Mouse (Mus musculus): ENCODE data around the gene Fez2.

Gene Fez2

DNA sequence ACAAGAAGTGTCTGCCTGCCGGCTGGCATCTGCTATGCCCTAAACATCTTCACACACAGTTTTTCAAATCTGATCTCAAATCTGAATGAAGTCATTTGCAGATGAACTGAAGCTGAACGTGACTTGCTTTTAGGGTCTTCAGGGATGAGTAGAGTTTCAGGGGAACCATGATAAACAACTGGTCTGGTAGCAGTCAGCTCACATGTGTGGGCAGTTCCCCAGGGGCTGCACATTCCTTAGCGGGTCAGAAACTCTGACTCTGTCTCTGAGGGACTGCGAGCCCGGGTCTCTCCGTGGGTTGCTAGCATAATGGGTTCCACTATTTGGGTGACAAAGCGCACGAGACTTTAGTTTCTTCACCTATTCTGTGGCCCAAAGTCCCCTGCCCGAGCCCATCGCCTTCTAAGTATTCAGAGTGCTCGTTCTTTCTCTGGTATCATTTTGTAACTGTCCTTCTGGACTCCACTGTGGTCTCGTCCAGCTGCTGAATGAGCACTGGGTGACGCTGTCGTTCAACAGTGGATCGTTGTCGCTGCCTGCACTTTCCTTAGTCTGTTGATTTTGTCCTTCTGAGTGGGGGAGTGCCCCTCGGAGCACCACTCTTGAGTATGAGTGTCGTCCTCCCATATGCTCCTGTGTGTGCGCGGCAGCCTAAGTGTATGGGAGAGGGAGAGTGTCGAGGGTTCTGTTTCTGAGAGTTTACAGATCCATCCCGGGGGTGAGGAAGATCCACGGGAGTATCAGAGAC lies 53.2 kb downstream of the Fez2 start:
- no peak for DNase-seq

DNA sequence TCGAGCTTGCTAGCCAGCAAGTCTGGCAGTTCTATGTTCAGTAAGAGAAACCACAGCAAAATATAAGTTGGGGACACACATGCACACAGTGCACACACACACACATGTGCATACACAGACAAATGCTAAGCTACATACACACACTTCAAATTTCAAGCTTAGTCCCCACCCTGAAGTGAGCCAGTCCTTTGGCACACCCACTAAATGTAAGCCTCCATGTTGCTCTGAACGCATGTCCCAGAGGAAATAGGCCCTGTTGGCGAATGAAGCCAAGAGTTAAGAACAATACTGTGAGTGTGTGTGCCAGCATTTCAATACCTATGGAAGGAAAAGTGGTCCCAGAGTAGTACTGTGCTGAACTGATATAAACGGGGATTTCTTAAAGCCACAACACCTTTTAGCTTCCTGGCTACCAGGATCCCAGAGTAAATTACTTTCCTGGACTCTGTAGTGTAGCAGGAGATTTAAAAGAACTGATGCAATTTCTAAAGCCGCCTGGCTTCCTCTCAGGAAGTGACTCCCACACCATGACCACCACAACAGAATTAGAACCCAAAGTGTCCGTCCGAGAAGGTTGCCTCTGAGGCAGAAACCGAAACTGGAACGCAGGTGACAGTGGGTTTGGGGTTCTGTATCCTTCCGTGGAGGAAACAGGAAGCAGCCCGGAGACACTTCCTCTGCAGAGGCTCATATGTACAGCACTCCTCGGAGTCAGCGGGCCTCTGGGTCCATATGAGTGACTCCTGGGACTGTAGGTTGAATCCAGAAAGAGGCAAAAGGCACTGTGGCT lies 55.8 kb downstream of the Fez2 start:
- no peak for DNase-seq

DNA sequence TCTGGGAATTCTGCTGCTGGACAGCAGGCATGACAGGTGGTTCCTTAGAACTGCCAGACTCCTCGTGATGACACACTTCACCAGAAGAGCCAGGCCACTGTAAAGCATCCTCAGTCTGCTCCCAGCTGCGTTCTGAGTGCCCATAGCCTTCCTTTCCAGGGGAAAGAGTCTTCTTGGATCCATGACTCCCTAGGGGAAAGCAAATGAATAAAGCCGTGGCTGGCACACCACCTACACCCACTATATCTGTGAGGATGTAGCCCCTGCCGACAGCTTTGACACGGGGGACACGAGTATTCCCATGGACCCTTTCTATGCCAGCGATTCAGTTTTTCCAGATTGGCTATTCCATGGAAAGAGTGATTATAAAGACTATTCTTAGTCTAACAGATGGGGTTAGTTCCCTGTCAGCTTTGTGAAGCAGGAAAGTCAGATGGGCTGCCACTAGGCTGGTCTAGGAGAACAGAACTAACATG lies 59.7 kb downstream of the Fez2 start:
- DNase-seq: no peak

DNA sequence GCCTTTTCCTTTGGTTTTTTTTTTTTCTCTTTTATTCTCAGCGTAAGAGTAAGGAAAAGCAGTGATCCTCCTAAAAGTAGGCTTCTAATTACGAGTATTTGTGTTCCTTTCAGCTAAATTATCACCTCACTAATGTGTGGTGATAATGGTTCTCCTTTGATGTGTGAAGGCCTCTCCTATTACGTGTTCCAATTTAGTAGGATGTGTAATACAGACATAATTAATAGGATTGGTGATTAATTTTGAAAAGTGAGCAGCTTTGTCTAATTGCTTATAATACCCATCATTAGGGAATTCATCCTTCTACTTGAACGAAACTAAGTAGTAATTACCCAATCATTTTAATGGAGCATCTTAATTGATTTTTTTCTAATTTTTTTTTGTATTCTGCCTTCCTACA lies 60.2 kb downstream of the Fez2 start:
- no peak for DNase-seq

DNA sequence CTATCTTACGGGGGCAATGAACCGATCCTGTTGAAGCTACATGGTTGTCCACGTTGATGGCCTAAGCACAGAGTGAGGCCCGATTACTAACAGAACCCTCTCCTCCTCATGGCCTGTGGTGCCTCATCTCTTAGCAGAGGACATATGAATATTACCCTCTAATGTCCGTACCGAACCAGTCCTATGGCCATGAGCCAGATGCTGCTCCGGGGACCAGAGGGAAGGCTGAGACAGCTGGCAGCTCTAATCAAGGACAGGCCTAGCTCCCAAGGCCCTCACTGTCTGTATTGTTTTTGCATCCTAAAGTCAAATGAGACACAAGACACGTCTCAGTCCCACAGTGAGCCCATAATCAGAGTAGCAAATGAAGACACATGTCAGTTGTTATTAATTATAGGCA lies 62.3 kb downstream of the Fez2 start:
- DNase-seq: no peak

DNA sequence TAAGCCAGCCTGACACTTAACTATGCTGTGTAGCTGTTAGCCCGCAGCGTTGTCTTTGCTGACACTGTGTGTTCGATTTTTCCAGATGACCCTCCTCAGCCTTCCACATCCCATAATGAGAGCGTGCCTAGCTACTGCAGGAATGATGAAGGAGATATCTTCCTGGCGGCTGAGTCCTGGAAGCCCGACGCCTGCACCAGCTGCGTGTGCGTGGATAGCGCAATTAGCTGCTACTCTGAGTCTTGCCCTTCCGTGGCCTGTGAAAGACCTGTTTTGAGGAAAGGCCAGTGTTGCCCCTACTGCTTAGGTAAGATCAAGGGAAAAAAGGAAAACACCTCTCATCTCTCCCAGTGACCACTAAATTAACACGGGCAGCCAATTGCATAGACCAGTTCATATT lies 63.1 kb downstream of the Fez2 start:
- DNase-seq: no peak

DNA sequence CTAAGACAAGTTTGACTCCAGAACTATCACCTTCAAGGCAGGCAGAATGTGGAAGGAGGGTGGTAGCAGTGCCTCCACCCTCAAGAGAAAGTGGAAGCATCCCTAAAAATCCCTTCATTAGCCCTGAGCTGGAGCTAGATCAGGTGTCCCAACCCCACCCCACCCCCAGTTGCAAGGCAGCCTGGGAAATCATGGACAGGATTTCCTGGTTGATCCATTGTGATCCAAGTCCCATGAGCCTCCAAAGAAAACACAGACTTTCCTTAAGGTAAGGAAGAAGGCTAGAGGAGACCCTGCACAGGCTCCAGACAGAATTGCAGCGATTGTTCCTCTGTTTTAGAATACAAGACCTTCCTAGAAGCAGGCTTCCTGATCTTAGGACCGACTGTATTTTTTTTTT lies 63.5 kb downstream of the Fez2 start:
- DNase-seq: no peak

DNA sequence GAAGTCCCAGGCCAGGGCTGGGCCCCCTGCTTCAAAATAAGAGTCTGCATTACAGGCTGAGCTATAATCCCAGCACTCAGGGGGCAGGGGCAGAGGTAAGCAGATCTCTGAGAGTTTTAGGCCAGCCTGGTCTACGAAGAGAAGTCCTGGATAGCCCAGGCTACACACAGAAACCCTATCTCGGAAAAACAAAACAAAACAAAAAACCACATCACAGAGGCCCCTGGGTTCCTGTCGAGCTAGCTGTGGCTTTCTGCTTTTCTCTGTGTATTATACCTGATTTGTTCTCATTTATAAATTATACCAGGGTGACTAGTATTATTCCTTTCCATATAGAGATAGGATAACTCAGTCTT lies 65.5 kb downstream of the Fez2 start:
- DNase-seq: no peak

DNA sequence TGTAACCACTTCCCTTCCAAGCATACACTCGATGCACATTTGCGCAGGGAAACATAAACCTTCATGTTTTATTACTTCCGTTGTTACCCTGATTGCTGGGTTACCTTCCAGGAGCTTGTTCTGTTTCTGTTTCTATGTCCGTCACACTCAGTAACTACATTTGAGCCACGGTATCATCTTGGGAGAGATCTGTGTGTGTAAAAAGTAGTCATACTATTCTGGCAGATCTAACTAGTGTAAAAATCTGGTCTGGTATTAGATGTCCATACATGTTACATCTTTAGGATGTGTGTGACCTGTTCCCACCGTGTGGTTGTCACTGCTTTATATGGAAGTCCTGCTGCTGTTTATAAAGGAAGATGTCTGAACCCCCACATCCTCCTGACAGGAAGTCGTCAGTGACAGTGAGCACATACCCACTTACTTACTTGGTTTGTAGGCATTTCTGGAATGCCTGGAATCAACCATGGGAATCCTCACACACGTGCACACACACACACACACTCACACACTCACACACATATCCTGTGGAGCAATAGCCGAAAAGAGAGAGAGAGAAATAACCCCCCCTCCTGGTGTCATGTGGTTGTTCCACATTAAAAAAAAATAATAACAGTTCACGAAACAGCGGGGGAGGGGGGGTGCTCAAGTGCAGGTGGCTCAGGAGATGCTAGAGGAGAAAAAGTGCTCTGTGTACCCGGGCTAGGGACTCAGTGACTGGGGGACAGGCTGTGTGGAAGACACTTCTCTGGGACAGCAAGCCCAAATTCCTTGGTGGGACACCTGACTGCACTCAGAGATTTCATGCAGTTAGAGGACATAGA lies 66.1 kb downstream of the Fez2 start:
- no peak for DNase-seq

DNA sequence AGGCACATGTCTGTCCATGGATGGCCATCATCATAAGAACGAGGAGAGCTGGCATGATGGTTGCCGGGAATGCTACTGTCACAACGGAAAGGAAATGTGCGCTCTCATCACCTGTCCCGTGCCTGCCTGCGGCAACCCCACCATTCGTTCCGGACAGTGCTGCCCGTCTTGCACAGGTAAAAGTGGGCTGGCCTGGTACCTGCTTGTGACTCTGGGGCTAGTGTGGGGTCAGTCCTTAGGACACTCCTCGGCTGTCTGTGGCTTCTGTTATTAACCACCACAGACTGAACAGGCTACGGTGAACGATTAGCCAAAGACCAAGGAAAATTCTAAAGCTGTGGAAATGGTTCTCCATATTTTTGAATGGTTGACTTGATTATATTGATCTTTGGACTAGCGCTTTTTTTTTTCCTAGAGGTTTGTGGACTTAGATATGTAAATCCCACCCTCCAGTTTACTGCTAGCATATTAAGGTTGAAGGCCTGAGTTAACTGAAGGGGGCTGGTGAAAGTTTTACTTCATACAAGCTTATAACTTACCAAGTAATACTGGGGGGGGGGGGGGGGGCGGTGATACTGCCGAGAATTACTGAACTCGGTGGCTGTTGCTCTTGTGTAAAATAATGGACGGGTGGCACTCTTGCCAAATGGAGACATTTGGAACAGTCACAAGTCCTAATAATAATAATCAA lies 70.7 kb downstream of the Fez2 start:
- DNase-seq: no peak

DNA sequence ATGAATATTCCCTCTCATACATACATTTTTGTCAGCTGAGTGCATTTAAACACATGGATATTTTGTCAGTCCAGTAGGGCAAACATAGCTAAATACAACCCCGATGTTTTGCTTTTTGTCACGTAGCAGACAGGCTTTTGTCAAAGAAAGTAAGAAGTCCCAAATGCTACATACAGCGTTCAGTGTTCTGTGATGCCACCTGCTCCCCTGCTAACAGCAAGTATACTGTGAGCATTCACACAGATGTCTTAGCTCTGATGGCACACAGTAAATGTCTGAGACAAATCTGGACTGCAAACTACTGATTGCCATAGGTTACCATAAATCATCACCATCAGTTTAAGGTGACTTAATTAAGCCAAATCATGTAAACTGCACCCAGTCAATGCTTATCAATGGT lies 74.3 kb downstream of the Fez2 start:
- no peak for DNase-seq

DNA sequence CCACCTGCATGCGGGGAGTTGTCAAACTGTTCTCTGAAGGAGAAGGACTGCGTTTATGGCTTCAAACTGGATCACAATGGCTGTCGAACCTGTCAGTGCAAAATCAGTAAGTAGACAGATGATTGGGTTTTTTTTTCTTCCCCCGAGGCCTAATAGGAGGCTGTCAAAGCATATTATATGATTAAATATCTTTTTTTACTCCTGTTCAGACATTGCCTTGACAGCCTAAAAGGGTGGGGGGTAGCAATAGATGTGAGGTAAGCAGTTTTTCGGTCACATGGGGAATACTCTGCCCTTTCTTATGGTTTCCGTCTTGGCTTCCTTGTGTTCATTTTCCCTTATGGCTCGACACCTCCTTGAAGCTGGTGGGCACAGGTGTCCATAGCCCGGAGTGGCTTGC lies 82.7 kb downstream of the Fez2 start:
- DNase-seq: no peak

DNA sequence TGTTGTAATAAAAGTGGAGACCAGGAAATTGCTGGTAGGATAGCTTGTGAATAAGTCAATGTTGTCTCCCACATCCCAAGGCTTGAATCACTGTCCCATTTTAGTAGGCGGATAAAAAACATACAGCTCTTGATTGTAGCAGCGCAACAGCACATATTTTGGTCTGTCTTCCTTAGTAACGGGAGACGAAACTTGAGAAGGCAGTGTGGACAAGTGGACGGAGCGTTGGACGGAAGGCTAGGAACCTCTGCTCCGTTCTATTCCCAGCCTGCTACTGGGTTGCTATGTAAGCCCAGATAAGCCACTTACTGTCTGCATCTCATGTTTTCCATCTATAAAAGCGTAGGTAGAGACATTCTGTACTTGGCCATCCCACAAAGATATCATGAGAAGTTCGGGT lies 84.7 kb downstream of the Fez2 start:
- no peak for DNase-seq

DNA sequence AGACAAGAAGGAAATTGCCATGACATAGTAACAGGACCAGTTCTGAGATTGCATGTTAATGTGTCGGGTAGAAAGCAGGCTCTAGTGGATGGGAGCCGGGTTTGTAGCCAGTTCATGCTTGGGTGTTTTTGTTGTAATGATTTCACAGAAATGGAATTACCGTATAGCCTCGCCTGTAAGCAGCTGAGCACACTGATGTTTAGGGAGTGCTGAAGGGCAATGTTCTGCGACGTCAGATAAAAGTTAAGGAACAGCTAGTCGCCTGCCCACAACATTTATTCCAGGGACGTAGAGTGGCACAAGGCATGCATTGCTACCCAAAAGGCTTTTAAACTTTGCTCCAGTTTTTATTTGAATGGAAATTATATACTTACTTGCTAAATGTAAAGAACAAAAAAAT lies 86.5 kb downstream of the Fez2 start:
- DNase-seq: no peak

DNA sequence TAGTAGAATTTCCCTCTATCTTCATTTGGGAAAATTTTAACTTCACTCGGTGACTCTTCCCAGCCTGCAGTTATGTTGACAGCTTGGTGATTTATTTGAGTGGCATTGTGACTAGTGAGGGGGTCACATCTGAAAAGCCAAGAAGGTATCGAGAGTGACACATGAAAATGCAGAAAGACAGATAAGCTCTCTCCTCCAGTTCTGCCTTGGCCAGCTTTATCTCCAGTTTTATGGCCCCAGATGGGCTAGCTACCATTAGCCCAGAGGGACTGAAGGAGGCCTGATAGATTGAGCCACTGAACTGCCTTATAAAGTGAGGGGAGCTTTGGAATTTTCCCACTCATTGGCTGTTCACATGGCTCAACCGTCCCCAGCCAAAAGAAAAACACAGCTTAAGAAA lies 89.7 kb downstream of the Fez2 start:
- no peak for DNase-seq

DNA sequence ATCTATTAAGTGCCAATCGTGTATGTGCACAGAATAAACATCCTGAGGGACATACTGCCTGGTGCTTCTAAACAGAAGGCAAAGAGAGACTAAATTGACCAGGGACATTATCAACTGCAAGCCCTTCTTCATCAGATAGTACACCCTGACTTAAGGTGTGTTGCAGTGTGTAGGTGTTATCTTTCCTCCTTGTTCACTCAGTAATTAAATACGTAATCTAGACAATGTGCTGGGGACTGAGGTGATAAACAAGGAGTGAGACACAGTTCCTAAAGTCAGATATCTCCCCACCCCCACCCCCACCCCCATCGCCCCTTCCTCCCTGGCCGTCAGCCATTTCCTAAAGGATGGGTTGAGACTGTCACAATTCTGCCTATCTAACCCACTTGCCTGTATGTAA lies 90.8 kb downstream of the Fez2 start:
- DNase-seq: no peak

DNA sequence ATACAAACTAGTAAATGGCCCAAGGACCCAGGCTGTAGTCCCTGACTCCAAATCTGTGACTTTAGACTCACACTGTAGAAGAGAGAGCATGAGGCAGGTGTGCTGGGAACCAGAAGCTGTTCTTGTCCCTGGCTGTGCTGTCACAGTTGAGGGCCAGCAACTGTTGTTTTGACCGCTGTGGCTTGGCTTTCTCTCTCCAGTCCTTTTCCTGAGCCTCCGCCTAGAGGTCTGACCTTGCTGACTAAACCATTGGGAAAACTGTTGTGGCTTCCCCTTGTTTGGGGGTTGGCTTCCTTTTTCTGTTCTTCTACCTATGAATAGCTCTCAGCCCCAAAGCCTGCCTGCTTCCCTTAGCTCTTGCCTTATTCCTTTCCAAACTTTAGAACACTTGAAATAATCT lies 91.6 kb downstream of the Fez2 start:
- DNase-seq: no peak

DNA sequence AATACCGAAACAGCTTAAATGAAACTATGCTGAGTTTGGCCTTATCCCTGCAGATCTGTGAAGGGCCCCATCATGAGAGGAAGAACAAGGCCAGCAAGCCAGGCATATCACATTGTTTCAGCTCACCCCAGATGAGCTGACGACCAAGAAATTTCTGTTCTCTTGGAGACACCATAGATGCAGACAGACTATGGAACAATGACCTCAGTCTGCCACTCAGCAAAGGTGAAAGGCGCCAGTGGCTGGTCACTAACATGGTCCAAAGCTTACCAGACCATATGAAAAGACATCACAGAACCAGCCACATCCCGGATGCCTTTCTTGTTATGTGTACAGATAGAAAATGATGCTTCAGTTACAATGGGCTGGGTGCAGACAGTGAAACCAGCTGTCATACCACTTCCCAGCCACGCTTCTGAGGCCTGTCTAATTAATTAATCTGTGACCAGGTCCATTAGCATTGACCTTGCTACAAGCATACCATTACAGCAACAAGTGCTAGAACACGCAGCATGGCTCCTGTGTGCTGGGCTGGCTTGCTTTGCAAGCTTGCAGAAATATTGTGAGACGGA lies 92.1 kb downstream of the Fez2 start:
- no peak for DNase-seq

DNA sequence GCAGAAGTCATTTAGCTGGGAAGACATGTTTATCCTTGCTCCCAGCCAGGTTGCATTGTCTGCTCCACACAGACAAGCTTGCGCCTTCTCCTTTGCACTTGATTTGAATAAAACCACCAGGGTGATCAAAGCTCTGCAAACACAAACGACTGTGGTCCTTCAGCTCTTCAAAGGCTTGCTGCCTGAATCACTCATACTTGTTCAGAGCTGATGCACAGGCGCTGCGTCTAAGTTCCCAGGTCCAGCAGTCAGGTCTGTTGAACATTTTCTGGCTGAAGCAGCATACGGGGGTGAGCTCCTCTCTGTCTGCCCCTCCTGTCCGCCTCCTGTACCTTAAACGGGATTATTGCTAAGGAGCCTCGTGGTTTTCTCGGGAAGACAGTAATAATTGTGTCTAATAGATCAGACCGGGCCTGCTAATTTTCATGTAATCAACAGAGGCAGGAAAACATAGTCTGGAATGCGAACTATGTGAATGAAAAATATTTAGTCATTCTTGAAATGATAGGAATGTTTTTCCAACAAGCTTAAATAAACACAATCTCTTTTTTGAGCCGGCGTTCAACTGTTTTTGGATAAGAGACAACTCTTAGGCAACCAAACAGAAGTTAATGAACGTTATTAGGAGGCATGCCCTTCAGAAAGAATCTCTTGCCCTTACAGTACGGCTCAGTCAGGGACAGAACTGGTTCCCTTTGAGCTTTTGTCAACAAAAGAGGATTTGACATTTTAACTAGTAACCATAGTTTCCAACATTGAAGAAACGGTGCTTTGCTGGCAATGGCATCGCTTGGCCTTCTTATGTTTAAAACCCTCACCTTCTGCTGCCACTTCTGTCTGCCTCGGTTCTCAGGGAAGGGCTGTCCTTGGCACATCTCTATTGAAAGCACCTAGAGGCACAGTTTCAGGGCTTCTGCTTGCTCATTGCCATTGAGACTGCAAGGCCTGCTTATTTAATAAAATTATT lies 95.3 kb downstream of the Fez2 start:
- no peak for DNase-seq

DNA sequence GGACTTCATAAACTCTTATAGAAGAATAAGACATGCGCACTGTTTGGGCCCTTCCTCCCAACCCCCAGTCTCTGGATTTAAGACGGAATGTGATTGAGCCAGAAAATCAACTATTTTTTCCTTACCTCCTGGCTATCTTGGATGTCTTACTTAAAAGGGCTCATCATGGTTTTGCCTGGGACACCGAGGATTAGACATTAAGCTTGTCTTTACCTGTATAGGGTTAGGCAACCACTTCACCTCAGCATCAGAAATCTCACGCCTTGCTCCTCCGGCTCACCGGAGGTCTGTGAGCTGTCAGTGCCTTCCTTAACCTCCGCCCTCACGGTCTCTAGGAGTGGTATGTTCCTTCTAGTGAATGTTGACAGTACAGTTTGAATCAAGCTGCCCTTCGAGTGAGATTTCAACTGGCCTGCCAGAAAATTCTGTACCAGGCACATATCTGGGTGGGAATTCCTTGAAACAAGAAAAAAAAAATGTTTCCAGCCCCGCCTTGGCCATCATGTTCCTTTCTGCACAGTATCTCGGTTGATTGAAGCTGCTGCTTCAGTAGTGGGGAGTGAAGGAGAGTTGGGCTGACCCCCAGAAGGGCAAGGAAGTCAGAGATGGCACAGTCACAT lies 96.6 kb downstream of the Fez2 start:
- DNase-seq: no peak

All from right cerebral cortex, postnatal 25 days (tissue).